Mouse (Mus musculus): Measurements from ENCODE around the gene Slc9a6.

DNA sequence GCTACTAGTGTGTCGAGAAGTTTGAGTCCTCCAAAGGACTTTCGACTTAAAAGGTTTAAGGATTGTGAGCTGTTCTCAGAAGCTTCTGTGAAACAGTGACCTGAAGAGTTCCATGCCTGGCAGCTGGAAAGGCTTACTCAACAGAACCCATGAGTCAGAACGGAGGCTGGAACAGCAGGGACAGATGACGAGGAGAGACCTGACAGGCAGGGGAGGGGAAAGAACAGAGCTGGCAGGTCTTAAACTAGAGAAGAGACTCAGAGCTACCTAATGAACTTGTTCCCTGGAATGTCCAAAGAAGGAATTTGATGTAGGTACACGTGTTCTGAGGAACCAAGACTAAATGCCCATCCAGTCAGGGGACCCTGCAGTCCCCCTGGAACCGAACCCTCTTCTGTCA, 41.3 kb downstream of the Slc9a6 start:
- TF ChIP-seq POLR2A (IDR thresholded peaks at IDR 0.05; ENCODE audit: borderline replicate concordance, low read depth, low read length) (no peak), CTCF (IDR thresholded peaks at IDR 0.05; ENCODE audit: low read depth, low read length) (no peak)

Data from bone marrow macrophage, adult 2 months (primary cell).